Mouse (Mus musculus): ENCODE results near the gene Arf3. TPM values are rescaled to one million over a fixed set of nuclear protein-coding genes. Genes with fewer than 3 reads are reported as not detected.

Arf3 gene
- total and polyA plus RNA-seq, 2 experiments from 2014 or later, result 17.3 to 27.6 TPM

DNA sequence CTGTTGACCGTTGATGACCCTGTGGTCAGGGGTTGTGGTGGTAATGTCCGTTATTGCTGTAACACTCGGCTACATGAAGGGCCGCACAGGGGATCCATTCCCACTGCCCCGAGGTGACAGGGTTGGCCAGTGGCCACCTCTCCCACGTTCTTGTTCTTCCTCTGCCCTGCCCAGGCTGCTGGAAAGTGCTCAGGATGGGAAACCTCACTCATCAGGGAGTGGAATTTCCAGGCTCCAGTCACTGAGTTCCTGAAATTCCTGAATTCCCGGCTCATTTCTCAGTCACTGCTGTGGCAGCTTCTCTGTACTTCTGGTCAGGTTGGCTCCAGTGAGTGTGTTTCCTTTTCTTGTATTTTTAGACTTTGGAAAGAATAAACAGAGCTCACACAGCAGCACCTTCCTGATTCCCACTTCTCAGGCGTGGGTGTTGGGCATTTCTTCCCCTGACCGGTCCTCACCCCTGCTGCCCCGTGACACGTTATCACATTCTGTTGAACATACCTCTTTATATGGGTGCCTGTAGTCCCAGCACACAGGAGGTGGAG lies 70.8 kb downstream of the Arf3 start:
- H3K9me3 ChIP-seq (replicated peaks; ENCODE audit: control insufficient read depth, low read length), result no peaks in the 10 kb centered on the region
- no peak overlapping the region for H3K4me3 ChIP-seq (ENCODE audit: low read depth, low read length)
- ATAC-seq (ENCODE audit: insufficient read depth, low read depth) (peak; percentile 78), DNase-seq (ENCODE audit: low spot score) (peak; percentile 88)
- no peak overlapping the region; the same call in 1 of the 2 replicates for H3K4me2 ChIP-seq (ENCODE audit: low read depth, low read length)
- H3K4me1 ChIP-seq (ENCODE audit: control insufficient read depth, insufficient read depth), result peaks cover 19% of the 10 kb centered on the region; the same call in 1 of the 2 replicates
- 7% methylated on average over 11 of the region's 11 CpGs for WGBS
- peak overlapping the region; percentile 72 for H3K27ac ChIP-seq (ENCODE audit: low read depth)
- H3K27me3 ChIP-seq (ENCODE audit: control insufficient read depth, insufficient read depth, low read length), result no peaks in the 10 kb centered on the region
- no peak overlapping the region for H3K9ac ChIP-seq (replicated peaks; ENCODE audit: low read depth, low read length)
- TF ChIP-seq CTCF (IDR thresholded peaks at IDR 0.05; ENCODE audit: low read depth), result no peak
- no peaks in the 10 kb centered on the region for H3K36me3 ChIP-seq (replicated peaks; ENCODE audit: control insufficient read depth, insufficient read depth, low read length)

GRCm38 (mm10) chr15:98691486-98692147 lies 71.4 kb downstream of the Arf3 start:
- 61% methylated on average over 7 of the region's 7 CpGs for WGBS
- H3K4me3 ChIP-seq (ENCODE audit: low read depth, low read length), result no peak overlapping the region
- no peak overlapping the region; the same call in 1 of the 2 replicates for H3K4me2 ChIP-seq (ENCODE audit: low read depth, low read length)

DNA sequence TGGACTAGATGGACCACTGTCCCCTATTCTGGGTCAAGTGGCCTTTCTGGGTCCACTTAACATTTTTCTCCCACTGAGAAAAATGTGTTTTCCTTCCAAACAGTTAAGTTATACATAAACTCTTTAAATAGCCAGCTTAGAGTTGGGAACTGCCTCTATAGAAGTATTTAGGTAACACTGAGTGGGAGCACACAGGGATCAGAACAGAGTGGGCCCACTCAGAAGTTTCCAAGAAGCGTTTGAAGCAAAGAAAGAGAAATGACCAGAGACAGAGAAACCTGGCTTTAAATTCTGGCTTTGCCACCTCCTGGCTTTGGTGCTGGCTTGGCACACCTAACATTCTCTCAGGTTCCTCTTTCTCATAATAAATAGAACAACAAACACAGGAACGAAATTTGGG lies 73.3 kb downstream of the Arf3 start:
- DNase-seq (ENCODE audit: low spot score) (no peak), ATAC-seq (ENCODE audit: insufficient read depth, low read depth) (no peak)
- H3K9me3 ChIP-seq (replicated peaks; ENCODE audit: control insufficient read depth, low read length), result no peaks in the 10 kb centered on the region
- TF ChIP-seq CTCF (IDR thresholded peaks at IDR 0.05; ENCODE audit: low read depth), result no peak
- TF ChIP-seq EP300 (IDR thresholded peaks at IDR 0.05; ENCODE audit: low read depth), result no peak
- no peaks in the 10 kb centered on the region for H3K36me3 ChIP-seq (replicated peaks; ENCODE audit: control insufficient read depth, insufficient read depth, low read length)
- no peaks in the 10 kb centered on the region for H3K27me3 ChIP-seq (ENCODE audit: control insufficient read depth, insufficient read depth, low read length)
- no peak overlapping the region for H3K9ac ChIP-seq (replicated peaks; ENCODE audit: low read depth, low read length)
- peaks cover 19% of the 10 kb centered on the region; the same call in 1 of the 2 replicates for H3K4me1 ChIP-seq (ENCODE audit: control insufficient read depth, insufficient read depth)
- H3K4me2 ChIP-seq (ENCODE audit: low read depth, low read length), result no peak overlapping the region
- WGBS, result 66% methylated on average over 2 of the region's 2 CpGs
- H3K4me3 ChIP-seq (ENCODE audit: low read depth, low read length), result no peak overlapping the region
- H3K27ac ChIP-seq (ENCODE audit: low read depth), result no peak overlapping the region

More at GRCm38 (mm10) chr15:98691486-98692147, 71.4 kb downstream of the Arf3 start:
- Histone ChIP-seq H3K4me1 (ENCODE audit: control insufficient read depth, insufficient read depth) (peaks cover 19% of the 10 kb centered on the region; the same call in 1 of the 2 replicates), H3K9me3 (replicated peaks; ENCODE audit: control insufficient read depth, low read length) (no peaks in the 10 kb centered on the region), H3K27ac (ENCODE audit: low read depth) (peak overlapping the region; percentile 72), H3K27me3 (ENCODE audit: control insufficient read depth, insufficient read depth, low read length) (no peaks in the 10 kb centered on the region), H3K36me3 (replicated peaks; ENCODE audit: control insufficient read depth, insufficient read depth, low read length) (no peaks in the 10 kb centered on the region), H3K9ac (replicated peaks; ENCODE audit: low read depth, low read length) (no peak overlapping the region)
- no peak for TF ChIP-seq CTCF (IDR thresholded peaks at IDR 0.05; ENCODE audit: low read depth)
- TF ChIP-seq EP300 (IDR thresholded peaks at IDR 0.05; ENCODE audit: low read depth), result no peak
- DNase-seq (ENCODE audit: low spot score) (no peak), ATAC-seq (ENCODE audit: insufficient read depth, low read depth) (no peak; the same call in 1 of the 2 replicates)

Other genes starting within 250 kb of the Arf3 start
- gene Kansl2, start 228.9 kb downstream of the Arf3 start, total RNA-seq (2014; rRNA removed; ENCODE audit: low replicate concordance), result 58.7 and 62.3 TPM in 2 replicates
- gene Kansl2, start 228.9 kb downstream of the Arf3 start, polyA plus RNA-seq (2015; fragmentation: Nextera tagmentation; extraction: Ambion mirVana), result 60.7 and 73.1 TPM in 2 replicates
- gene Ccnt1, start 192.3 kb downstream of the Arf3 start, total RNA-seq (2014; rRNA removed; ENCODE audit: low replicate concordance), result 20.0 and 32.8 TPM in 2 replicates
- gene Ccnt1, start 192.3 kb downstream of the Arf3 start, polyA plus RNA-seq (2015; fragmentation: Nextera tagmentation; extraction: Ambion mirVana), result 21.4 and 22.3 TPM in 2 replicates
- gene 4930415O20Rik, start 192.2 kb downstream of the Arf3 start, total RNA-seq (2014; rRNA removed; ENCODE audit: low replicate concordance), result not detected in 2 replicates
- gene 4930415O20Rik, start 192.2 kb downstream of the Arf3 start, polyA plus RNA-seq (2015; fragmentation: Nextera tagmentation; extraction: Ambion mirVana), result 0.30 TPM in 1 of 2 replicates, not detected in the other
- 200 and 216 TPM in 2 replicates for gene Adcy6, start 153.1 kb downstream of the Arf3 start, total RNA-seq (2014; rRNA removed; ENCODE audit: low replicate concordance)
- 29.2 and 33.5 TPM in 2 replicates for gene Adcy6, start 153.1 kb downstream of the Arf3 start, polyA plus RNA-seq (2015; fragmentation: Nextera tagmentation; extraction: Ambion mirVana)
- 15.6 and 19.4 TPM in 2 replicates for gene Cacnb3, start 132.4 kb downstream of the Arf3 start, total RNA-seq (2014; rRNA removed; ENCODE audit: low replicate concordance)
- gene Cacnb3, start 132.4 kb downstream of the Arf3 start, polyA plus RNA-seq (2015; fragmentation: Nextera tagmentation; extraction: Ambion mirVana), result 5.7 and 6.1 TPM in 2 replicates
- gene Ddx23, start 100.3 kb downstream of the Arf3 start, total RNA-seq (2014; rRNA removed; ENCODE audit: low replicate concordance), result 25.1 and 32.7 TPM in 2 replicates
- 11.8 and 12.9 TPM in 2 replicates for gene Ddx23, start 100.3 kb downstream of the Arf3 start, polyA plus RNA-seq (2015; fragmentation: Nextera tagmentation; extraction: Ambion mirVana)
- 7.1 and 13.0 TPM in 2 replicates for gene Rnd1, start 85.8 kb downstream of the Arf3 start, total RNA-seq (2014; rRNA removed; ENCODE audit: low replicate concordance)
- gene Rnd1, start 85.8 kb downstream of the Arf3 start, polyA plus RNA-seq (2015; fragmentation: Nextera tagmentation; extraction: Ambion mirVana), result 1.0 and 1.1 TPM in 2 replicates
- gene Ccdc65, start 55.0 kb downstream of the Arf3 start, total RNA-seq (2014; rRNA removed; ENCODE audit: low replicate concordance), result 0.77 TPM in 1 of 2 replicates, not detected in the other
- gene Ccdc65, start 55.0 kb downstream of the Arf3 start, polyA plus RNA-seq (2015; fragmentation: Nextera tagmentation; extraction: Ambion mirVana), result 0.25 and 0.86 TPM in 2 replicates
- gene Fkbp11, start 35.0 kb downstream of the Arf3 start, total RNA-seq (2014; rRNA removed; ENCODE audit: low replicate concordance), result 4.3 and 26.7 TPM in 2 replicates
- 21.7 and 22.0 TPM in 2 replicates for gene Fkbp11, start 35.0 kb downstream of the Arf3 start, polyA plus RNA-seq (2015; fragmentation: Nextera tagmentation; extraction: Ambion mirVana)
- not detected in 2 replicates for gene Wnt10b, start 14.9 kb upstream of the Arf3 start, total RNA-seq (2014; rRNA removed; ENCODE audit: low replicate concordance)
- gene Wnt10b, start 14.9 kb upstream of the Arf3 start, polyA plus RNA-seq (2015; fragmentation: Nextera tagmentation; extraction: Ambion mirVana), result 0.07 TPM in 1 of 2 replicates, not detected in the other
- gene Wnt1, start 26.6 kb upstream of the Arf3 start, total RNA-seq (2014; rRNA removed; ENCODE audit: low replicate concordance), result not detected in 2 replicates
- not detected in 2 replicates for gene Wnt1, start 26.6 kb upstream of the Arf3 start, polyA plus RNA-seq (2015; fragmentation: Nextera tagmentation; extraction: Ambion mirVana)
- 1.4 and 1.9 TPM in 2 replicates for gene Ddn, start 46.3 kb upstream of the Arf3 start, total RNA-seq (2014; rRNA removed; ENCODE audit: low replicate concordance)
- 0.11 TPM in 2 replicates for gene Ddn, start 46.3 kb upstream of the Arf3 start, polyA plus RNA-seq (2015; fragmentation: Nextera tagmentation; extraction: Ambion mirVana)
- gene Prkag1, start 68.3 kb upstream of the Arf3 start, total RNA-seq (2014; rRNA removed; ENCODE audit: low replicate concordance), result 115 and 134 TPM in 2 replicates
- 113 and 114 TPM in 2 replicates for gene Prkag1, start 68.3 kb upstream of the Arf3 start, polyA plus RNA-seq (2015; fragmentation: Nextera tagmentation; extraction: Ambion mirVana)
- gene Kmt2d, start 108.0 kb upstream of the Arf3 start, total RNA-seq (2014; rRNA removed; ENCODE audit: low replicate concordance), result 31.6 and 34.4 TPM in 2 replicates
- gene Kmt2d, start 108.0 kb upstream of the Arf3 start, polyA plus RNA-seq (2015; fragmentation: Nextera tagmentation; extraction: Ambion mirVana), result 5.5 and 6.0 TPM in 2 replicates
- gene Rhebl1, start 131.3 kb upstream of the Arf3 start, total RNA-seq (2014; rRNA removed; ENCODE audit: low replicate concordance), result 7.5 and 12.6 TPM in 2 replicates
- 4.0 and 4.1 TPM in 2 replicates for gene Rhebl1, start 131.3 kb upstream of the Arf3 start, polyA plus RNA-seq (2015; fragmentation: Nextera tagmentation; extraction: Ambion mirVana)
- gene Dhh, start 135.3 kb upstream of the Arf3 start, total RNA-seq (2014; rRNA removed; ENCODE audit: low replicate concordance), result 4.4 and 4.8 TPM in 2 replicates
- gene Dhh, start 135.3 kb upstream of the Arf3 start, polyA plus RNA-seq (2015; fragmentation: Nextera tagmentation; extraction: Ambion mirVana), result 1.7 TPM in 2 replicates
- 25.5 and 28.2 TPM in 2 replicates for gene Lmbr1l, start 155.0 kb upstream of the Arf3 start, total RNA-seq (2014; rRNA removed; ENCODE audit: low replicate concordance)
- gene Lmbr1l, start 155.0 kb upstream of the Arf3 start, polyA plus RNA-seq (2015; fragmentation: Nextera tagmentation; extraction: Ambion mirVana), result 8.0 and 9.6 TPM in 2 replicates
- gene Tuba1b, start 171.4 kb upstream of the Arf3 start, total RNA-seq (2014; rRNA removed; ENCODE audit: low replicate concordance), result 2,330 and 2,912 TPM in 2 replicates
- 608 and 611 TPM in 2 replicates for gene Tuba1b, start 171.4 kb upstream of the Arf3 start, polyA plus RNA-seq (2015; fragmentation: Nextera tagmentation; extraction: Ambion mirVana)
- 78.3 and 158 TPM in 2 replicates for gene Gm49450, start 190.3 kb upstream of the Arf3 start, total RNA-seq (2014; rRNA removed; ENCODE audit: low replicate concordance)
- not detected in 2 replicates for gene Gm49450, start 190.3 kb upstream of the Arf3 start, polyA plus RNA-seq (2015; fragmentation: Nextera tagmentation; extraction: Ambion mirVana)
- 1,016 and 1,136 TPM in 2 replicates for gene Tuba1a, start 190.5 kb upstream of the Arf3 start, total RNA-seq (2014; rRNA removed; ENCODE audit: low replicate concordance)
- gene Tuba1a, start 190.5 kb upstream of the Arf3 start, polyA plus RNA-seq (2015; fragmentation: Nextera tagmentation; extraction: Ambion mirVana), result 404 and 408 TPM in 2 replicates